Mouse (Mus musculus) right cerebral cortex, postnatal 36 days (tissue): Measurements from ENCODE around the gene Calhm4.
"Not testable (repeated sequence)": the region's sequence is repeated elsewhere in the genome, so short reads cannot be mapped to it uniquely, and the experiment has no call there.

ENCODE experiments used
- DNase-seq, 2 experiments: peaks; one replicate each; pipeline ENCODE4 v3.0.0; 2022; ENCODE audit warnings: low spot score in 2 of 2, mixed read lengths in 1 of 2

Gene Calhm4

DNA sequence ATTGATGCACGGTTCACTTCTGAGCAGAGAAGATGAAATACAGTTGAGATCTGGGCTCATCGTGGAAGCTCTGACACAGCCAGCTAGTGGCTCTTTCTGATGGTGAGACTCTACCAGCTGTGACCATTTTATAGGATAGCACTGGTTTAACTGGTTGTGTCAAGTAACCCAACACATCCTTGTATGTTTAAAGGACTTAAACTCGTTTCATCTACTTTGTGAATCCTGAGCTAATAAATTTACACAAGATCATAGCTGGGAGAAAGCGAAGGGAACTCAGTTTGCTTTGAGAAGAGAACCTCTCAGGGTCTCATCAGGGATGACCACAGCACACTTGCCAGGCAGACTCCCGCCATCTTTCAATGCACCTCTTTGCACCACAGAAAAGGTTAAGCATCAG, at the start of gene Calhm4:
Gene Calhm4 (minus strand): TSS at position 101 of the 400 bp plus-strand sequence.
- DNase-seq = no peak

- DNase-seq = peak; percentile 43 to 62
These were observed 47.8 kb upstream of the Calhm4 start for GRCm38 (mm10) chr10:34091888-34092287.

DNA sequence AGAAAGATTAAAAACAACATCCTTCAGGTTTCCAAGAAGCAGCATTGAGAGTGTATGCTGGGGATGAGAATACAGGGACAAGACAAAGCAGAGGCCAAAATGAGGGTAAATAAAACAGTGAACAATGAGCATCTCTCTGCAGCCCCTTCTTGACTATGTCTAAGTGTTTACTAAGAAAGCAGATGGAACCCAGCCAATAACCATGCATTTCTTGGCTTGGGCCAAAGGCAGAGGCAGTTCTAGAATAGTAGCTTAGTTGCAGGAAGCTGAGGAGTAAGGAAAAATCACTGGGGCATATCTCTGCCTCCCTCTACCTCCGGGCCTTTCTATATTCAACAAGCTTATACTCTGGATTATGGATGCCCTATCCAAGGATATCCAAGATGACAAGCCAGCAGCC, 46.4 kb upstream of the Calhm4 start:
- no peak for DNase-seq

- no peak for DNase-seq
These were observed 45.4 kb upstream of the Calhm4 start for GRCm38 (mm10) chr10:34089517-34089916.

DNA sequence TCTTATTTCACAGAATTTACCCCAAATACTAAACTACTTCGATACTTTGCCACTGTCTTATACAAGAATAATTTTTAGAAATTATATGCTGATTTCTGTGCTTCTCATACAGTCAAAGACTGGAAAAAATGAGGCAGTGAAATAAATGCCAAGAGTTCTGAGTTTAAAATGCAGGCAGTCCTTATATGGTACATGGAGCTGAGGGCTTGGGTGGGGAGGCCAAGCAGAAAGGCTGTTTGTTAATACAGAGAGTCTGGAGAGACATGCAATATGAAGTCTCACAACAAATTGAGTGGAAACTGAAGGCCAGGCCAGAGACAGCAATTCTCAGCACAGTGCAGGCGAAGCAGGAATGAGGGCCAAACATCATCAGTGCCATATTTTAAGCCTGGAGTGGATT, 44.4 kb upstream of the Calhm4 start:
- DNase-seq = no peak

DNA sequence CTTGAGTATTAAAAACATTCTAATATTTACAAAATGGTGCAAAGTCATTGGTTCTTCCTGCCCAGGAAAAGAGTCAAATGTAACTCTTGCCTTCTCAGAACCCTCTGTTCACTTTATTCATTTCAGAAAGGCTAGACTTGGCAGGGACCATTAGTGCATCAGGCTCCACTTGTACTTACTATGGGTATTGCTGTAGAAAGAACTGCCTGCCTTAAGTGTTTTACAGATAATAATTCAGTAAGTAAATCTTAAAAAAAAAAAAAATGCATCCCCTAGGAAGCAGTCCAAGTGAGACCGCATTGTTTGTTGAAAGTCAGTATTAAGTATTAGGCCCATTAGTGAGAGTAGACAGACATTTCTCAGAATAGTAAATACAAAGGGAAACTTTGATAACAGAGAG, 42.4 kb upstream of the Calhm4 start:
- DNase-seq = no peak

- DNase-seq = no peak
These were observed 30.6 kb upstream of the Calhm4 start for GRCm38 (mm10) chr10:34074522-34075200.

GRCm38 (mm10) chr10:34071650-34072049, 27.5 kb upstream of the Calhm4 start:
- no peak for DNase-seq

- no peak for DNase-seq
These were observed 26.9 kb upstream of the Calhm4 start for GRCm38 (mm10) chr10:34070999-34071492.

DNA sequence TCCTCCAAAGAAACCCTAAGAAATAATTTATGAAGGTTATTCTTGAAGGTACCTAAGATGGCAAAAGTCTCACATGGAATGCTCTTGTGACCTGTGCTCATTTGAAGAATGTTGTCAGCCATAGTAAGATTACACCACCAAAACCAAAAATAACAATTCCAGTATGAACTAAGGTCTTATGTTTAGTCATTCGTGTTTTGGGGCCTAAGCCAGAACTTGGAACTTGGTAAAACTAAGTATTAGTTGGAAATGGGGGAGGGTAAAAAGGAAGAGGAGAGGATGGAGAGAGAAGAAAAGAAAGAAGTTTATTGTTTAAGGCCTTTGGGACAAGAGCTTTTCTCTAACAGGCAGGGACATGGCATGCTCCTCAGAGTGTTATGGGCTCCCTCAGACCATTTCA, 25.5 kb upstream of the Calhm4 start:
- DNase-seq = no peak

- DNase-seq = no peak
These were observed 22.5 kb upstream of the Calhm4 start for GRCm38 (mm10) chr10:34066591-34066990.

- no peak for DNase-seq
These were observed 9.9 kb upstream of the Calhm4 start for GRCm38 (mm10) chr10:34053987-34054386.

GRCm38 (mm10) chr10:34037401-34037800, 6.7 kb downstream of the Calhm4 start, which contains the start of gene Trappc3l:
Gene Trappc3l (plus strand): TSS chr10:34037597.
- DNase-seq = no peak

DNA sequence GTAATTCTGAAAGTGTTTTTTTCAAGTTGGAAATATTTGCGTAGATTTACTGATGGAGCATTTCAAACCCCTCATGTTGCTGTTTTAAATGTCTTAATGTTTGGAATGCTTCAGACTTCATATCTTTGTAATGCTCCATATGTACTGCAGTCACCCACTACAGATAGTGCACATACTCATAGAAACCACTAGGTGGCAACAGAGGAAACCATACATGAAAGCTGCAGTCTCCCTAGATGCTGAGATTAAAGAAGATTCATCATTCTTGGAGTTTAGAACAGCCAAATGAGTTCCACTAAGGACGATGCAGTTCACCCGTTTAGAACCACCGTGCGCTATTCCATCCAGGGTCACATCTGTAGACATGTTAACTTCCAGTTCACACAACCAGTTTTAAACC, 7.5 kb downstream of the Calhm4 start:
- DNase-seq = no peak

DNA sequence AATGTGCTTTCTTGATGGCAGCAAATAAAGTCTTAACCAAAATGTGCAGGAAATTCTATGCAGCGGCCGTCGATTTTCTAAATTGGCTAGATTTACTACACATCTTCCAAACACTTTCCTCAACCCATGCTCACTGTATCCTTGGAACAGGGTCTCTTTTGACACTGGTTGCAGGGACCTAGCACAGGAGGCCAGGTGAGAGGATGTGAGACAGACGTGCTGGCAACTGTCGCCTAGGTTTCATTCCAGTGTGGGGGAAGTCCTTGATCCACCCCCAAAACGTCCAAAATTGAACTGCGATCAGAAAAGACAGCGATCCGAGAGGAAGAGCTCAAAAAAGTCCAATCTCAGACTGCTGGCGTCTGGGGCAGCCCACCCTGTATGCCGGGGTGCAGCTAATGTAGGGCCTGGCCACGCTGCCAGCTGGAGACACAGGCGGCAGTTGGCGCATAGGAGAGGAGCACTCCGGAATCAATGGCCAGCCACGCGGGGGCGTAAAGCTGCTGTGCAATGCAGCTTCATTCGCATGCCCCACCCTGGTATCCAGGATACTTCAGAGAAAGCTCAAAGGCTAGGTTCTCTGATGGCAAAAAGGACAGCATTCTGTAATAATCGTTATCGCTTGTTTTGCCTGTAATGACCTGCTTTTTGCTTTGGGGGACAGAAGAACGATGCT, 10.3 kb downstream of the Calhm4 start:
- peak; percentile 68 to 69 for DNase-seq

DNA sequence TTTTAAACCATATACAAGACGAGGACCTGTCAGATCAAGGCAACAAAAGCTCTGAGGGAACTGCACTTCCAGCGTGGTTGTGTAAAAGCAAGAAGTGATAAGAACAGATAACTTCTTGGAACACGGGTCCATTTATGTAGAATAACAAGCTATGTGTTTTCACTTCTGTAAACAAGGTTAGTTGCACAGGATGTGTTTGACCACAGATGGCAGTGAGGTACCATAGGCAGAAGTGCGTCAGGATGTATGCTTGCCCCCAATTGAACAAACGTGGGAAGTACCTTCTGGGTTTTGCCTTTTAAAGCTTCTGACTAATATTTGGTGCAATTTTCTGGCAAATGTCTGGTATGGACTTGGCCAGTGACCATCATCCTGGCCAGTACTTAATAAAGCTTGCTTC, 13.8 kb downstream of the Calhm4 start:
- no peak for DNase-seq

GRCm38 (mm10) chr10:34019302-34020075, 24.6 kb downstream of the Calhm4 start, which contains the start of gene Rwdd1:
Gene Rwdd1 (minus strand): TSS chr10:34019624.
- peak; percentile 98 for DNase-seq

DNA sequence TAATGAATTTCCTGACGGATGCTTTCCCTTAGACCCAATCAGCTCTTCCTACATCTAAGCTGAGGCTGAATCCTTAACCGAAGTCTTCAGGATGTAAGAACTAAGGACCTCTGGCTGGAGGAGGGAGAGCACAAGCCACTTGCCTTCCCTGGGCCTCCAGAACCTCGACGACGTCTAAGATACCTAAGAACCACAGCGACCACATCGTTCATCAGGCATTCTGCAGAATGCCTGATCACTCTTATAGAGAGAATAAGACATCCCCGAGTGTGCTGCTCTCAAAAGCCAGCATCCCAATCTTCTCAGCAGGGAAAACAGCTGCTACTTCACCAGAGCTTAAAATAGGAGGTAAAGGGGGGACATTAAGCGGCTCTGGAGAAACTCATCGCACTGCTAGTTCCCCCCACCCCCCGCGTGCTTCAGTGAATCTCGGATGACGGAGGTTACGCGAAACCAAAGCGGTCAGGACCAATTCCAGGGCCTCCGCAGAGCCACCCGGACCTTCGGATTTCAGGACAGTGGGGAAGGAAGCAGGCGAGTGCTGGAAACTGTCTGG, 25.3 kb downstream of the Calhm4 start:
- DNase-seq = peak in 1 of 2 experiments; percentile 3

GRCm38 (mm10) chr10:34013241-34013640, 30.9 kb downstream of the Calhm4 start:
- no peak for DNase-seq

DNA sequence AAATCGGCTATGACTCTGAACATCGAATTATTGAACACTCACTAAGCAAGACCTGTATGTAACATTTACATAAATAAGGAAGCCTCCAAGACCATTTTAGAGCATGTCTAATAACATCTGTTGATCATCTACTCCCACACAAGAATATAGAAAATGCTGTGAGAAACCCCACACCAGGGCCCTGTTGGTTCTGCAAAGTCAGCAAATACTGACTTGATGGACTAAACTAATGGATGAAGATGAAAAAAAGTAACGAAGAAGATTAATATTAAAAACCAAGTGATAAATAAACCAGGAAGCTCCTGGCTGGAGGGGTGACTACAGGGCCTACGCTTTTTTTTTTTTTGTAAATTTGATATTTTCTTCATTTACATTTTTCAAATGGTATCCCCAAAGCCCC, 31.5 kb downstream of the Calhm4 start:
- no peak for DNase-seq

DNA sequence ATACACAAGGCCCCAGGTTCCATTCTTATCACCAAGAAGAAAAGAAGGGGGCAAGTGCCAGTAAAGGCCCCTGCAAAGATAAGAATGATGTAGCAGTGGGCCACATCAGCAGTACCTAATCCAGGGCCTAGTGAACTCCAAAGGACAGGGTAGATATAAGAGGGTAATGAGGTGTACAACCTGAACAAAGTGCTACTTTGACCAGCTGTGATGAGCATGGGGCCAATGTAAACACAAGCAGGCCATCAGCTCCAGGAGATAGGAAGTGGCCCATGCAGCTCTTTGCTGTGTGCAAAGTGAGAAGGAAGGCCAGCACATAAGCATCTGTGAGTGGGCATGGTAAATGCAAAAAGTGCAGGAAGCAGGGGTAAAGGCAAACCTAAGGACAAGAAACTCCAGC, 45.7 kb downstream of the Calhm4 start:
- DNase-seq = no peak

DNA sequence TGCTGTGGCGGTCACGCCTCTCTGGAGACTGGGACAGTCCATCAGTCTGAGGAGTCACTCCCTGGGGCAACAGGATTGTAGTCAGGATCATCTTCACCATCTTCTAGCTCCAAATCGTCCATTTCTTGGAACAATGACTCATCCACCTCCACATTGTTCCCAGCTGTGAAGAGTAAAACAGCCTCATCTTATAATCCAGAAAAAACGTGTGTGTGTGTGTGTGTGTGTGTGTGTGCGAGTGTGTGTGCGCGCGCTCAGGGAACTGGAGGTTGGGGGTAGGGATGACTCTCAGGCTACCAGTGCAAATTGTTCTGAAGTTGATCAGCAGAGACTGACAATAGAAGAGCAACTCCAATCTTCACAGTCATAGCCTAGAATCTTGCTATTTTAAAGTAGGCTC, 47.4 kb downstream of the Calhm4 start:
- DNase-seq = not testable (repeated sequence)
